Mouse (Mus musculus): ENCODE measurements around the gene Tmem190.

GRCm38 (mm10) chr7:4776131-4776530 lies 6.6 kb upstream of the Tmem190 start:
- TF ChIP-seq CEBPB (IDR thresholded peaks at IDR 0.05; ENCODE audit: insufficient read depth, poor library complexity, severe bottlenecking) (no peak), TCF12 (IDR thresholded peaks at IDR 0.05; ENCODE audit: insufficient read depth, poor library complexity, severe bottlenecking) (no peak), MYOD1 (IDR thresholded peaks at IDR 0.05; ENCODE audit: control insufficient read depth in 1 of 3, insufficient read length in 2 of 3, low read depth in 2 of 3) (no peak)
